Mouse (Mus musculus) erythroblast, embryonic 14.5 days (primary cell): ENCODE measurements around the gene Rdx.

Experiments used
- GATA1 ChIP-seq: IDR thresholded peaks from 2 replicates; pipeline ENCODE4 v1.6.1; 2012; ENCODE audit warnings: low read length, inconsistent platforms, mixed read lengths
- TAL1 ChIP-seq: IDR thresholded peaks from 3 replicates; pipeline ENCODE4 v1.6.1; 2012; ENCODE audit warnings: low read length, inconsistent platforms, mixed read lengths

GRCm38 (mm10) chr9:52095666-52096065 lies 48.7 kb downstream of the Rdx start:
- no peak for TF ChIP-seq TAL1
- no peak for TF ChIP-seq GATA1
